Mouse (Mus musculus): ENCODE measurements around the gene Dlg5. TPM values are rescaled to one million over a fixed set of nuclear protein-coding genes. Genes with fewer than 3 reads are reported as not detected.

The Dlg5 gene
- polyA plus RNA-seq (2016; fragmentation: Nextera tagmentation; extraction: Ambion mirVana), result 17.7 and 21.9 TPM in 2 replicates

GRCm38 (mm10) chr14:24245177-24246081, at the start of gene Dlg5:
Dlg5 (minus strand) TSS chr14:24245920.
- H3K4me1 ChIP-seq, result peaks cover 13% of the 10 kb centered on the region
- under 1% methylated on average over 83 of the region's 98 CpGs for WGBS
- peak within 1 kb of the TSS; percentile 94 for H3K9ac ChIP-seq
- peak; percentile 88 for ATAC-seq (ENCODE audit: low FRiP score, low read depth)
- H3K36me3 ChIP-seq, result 0 out of 2 replicates have a peak, but pooled peaks cover 6% of the 10 kb centered on the region
- H3K4me2 ChIP-seq (replicated peaks), result peak within 1 kb of the TSS; percentile 93
- peak within 1 kb of the TSS; percentile 84 for H3K4me3 ChIP-seq
- no peaks in the 10 kb centered on the region for H3K9me3 ChIP-seq
- peak within 1 kb of the TSS; percentile 85 for H3K27ac ChIP-seq
- no peaks in the 10 kb centered on the region for H3K27me3 ChIP-seq (replicated peaks)

- no peaks in the 10 kb centered on the region for H3K27me3 ChIP-seq (replicated peaks)
Observed at GRCm38 (mm10) chr14:24293631-24294030, 47.9 kb upstream of the Dlg5 start.

GRCm38 (mm10) chr14:24292914-24293313, 47.2 kb upstream of the Dlg5 start, which contains the start of gene E330034G19Rik:
E330034G19Rik (plus strand) TSS chr14:24293214.
- Histone ChIP-seq H3K27me3 (replicated peaks) (no peaks in the 10 kb centered on the region), H3K9me3 (no peaks in the 10 kb centered on the region), H3K4me3 (no peak within 1 kb of the TSS), H3K27ac (no peak within 1 kb of the TSS), H3K4me1 (no peaks in the 10 kb centered on the region), H3K9ac (no peak within 1 kb of the TSS), H3K4me2 (replicated peaks) (no peak within 1 kb of the TSS), H3K36me3 (no peaks in the 10 kb centered on the region)
- no peak for ATAC-seq (ENCODE audit: low FRiP score, low read depth)
- WGBS, result 59% methylated on average over 3 of the region's 3 CpGs

More at GRCm38 (mm10) chr14:24293631-24294030, 47.9 kb upstream of the Dlg5 start:
- ATAC-seq (ENCODE audit: low FRiP score, low read depth), result no peak
- no peak overlapping the region for H3K4me2 ChIP-seq (replicated peaks)
- no peaks in the 10 kb centered on the region for H3K4me1 ChIP-seq
- H3K27ac ChIP-seq, result no peak overlapping the region
- 90% methylated on average over 5 of the region's 5 CpGs for WGBS
- no peak overlapping the region for H3K9ac ChIP-seq
- no peaks in the 10 kb centered on the region for H3K9me3 ChIP-seq
- H3K36me3 ChIP-seq, result no peaks in the 10 kb centered on the region
- H3K4me3 ChIP-seq, result no peak overlapping the region

- Histone ChIP-seq H3K27me3 (replicated peaks) (no peaks in the 10 kb centered on the region), H3K4me3 (no peak overlapping the region), H3K9me3 (no peaks in the 10 kb centered on the region), H3K27ac (no peak overlapping the region), H3K36me3 (no peaks in the 10 kb centered on the region), H3K4me2 (replicated peaks) (no peak overlapping the region), H3K4me1 (no peaks in the 10 kb centered on the region), H3K9ac (no peak overlapping the region)
- ATAC-seq (ENCODE audit: low FRiP score, low read depth), result no peak
Observed at GRCm38 (mm10) chr14:24290726-24291125, 45.0 kb upstream of the Dlg5 start.

- Histone ChIP-seq H3K27me3 (replicated peaks) (no peaks in the 10 kb centered on the region), H3K9me3 (no peaks in the 10 kb centered on the region), H3K4me3 (no peak overlapping the region), H3K9ac (no peak overlapping the region), H3K27ac (no peak overlapping the region), H3K4me1 (no peaks in the 10 kb centered on the region), H3K4me2 (replicated peaks) (no peak overlapping the region), H3K36me3 (no peaks in the 10 kb centered on the region)
- 74% methylated on average over 4 of the region's 4 CpGs for WGBS
- no peak for ATAC-seq (ENCODE audit: low FRiP score, low read depth)
Observed at GRCm38 (mm10) chr14:24286136-24286535, 40.4 kb upstream of the Dlg5 start.

- no peaks in the 10 kb centered on the region for H3K27me3 ChIP-seq (replicated peaks)
- no peak overlapping the region for H3K9ac ChIP-seq
- H3K36me3 ChIP-seq, result no peaks in the 10 kb centered on the region
- no peak for ATAC-seq (ENCODE audit: low FRiP score, low read depth)
- no peak overlapping the region for H3K27ac ChIP-seq
- no peaks in the 10 kb centered on the region for H3K9me3 ChIP-seq
- H3K4me2 ChIP-seq (replicated peaks), result no peak overlapping the region
- 80% methylated on average over 3 of the region's 3 CpGs for WGBS
- H3K4me1 ChIP-seq, result no peaks in the 10 kb centered on the region
- no peak overlapping the region for H3K4me3 ChIP-seq
Observed at GRCm38 (mm10) chr14:24282276-24282675, 36.6 kb upstream of the Dlg5 start.

GRCm38 (mm10) chr14:24281278-24281677, 35.6 kb upstream of the Dlg5 start:
- Histone ChIP-seq H3K4me2 (replicated peaks) (no peak overlapping the region), H3K36me3 (no peaks in the 10 kb centered on the region), H3K4me3 (no peak overlapping the region), H3K9ac (no peak overlapping the region), H3K27me3 (replicated peaks) (no peaks in the 10 kb centered on the region), H3K4me1 (no peaks in the 10 kb centered on the region), H3K27ac (no peak overlapping the region), H3K9me3 (no peaks in the 10 kb centered on the region)
- 69% methylated on average over 4 of the region's 4 CpGs for WGBS
- ATAC-seq (ENCODE audit: low FRiP score, low read depth), result no peak

- no peaks in the 10 kb centered on the region for H3K27me3 ChIP-seq (replicated peaks)
- H3K4me2 ChIP-seq (replicated peaks), result no peak overlapping the region
- no peaks in the 10 kb centered on the region for H3K4me1 ChIP-seq
- no peak for ATAC-seq (ENCODE audit: low FRiP score, low read depth)
- no peaks in the 10 kb centered on the region for H3K9me3 ChIP-seq
- 56% methylated on average over 2 of the region's 2 CpGs for WGBS
- no peak overlapping the region for H3K27ac ChIP-seq
- H3K9ac ChIP-seq, result no peak overlapping the region
- H3K4me3 ChIP-seq, result no peak overlapping the region
- no peaks in the 10 kb centered on the region for H3K36me3 ChIP-seq
Observed at GRCm38 (mm10) chr14:24275534-24275933, 29.8 kb upstream of the Dlg5 start.

- 56% methylated on average over 2 of the region's 2 CpGs for WGBS
- H3K36me3 ChIP-seq, result no peaks in the 10 kb centered on the region
- no peak overlapping the region for H3K27ac ChIP-seq
- no peak overlapping the region for H3K4me2 ChIP-seq (replicated peaks)
- peaks cover 4% of the 10 kb centered on the region; the same call in 1 of the 2 replicates for H3K4me1 ChIP-seq
- ATAC-seq (ENCODE audit: low FRiP score, low read depth), result no peak
- no peak overlapping the region for H3K4me3 ChIP-seq
- H3K9me3 ChIP-seq, result no peaks in the 10 kb centered on the region
- no peaks in the 10 kb centered on the region for H3K27me3 ChIP-seq (replicated peaks)
- no peak overlapping the region for H3K9ac ChIP-seq
Observed at GRCm38 (mm10) chr14:24273575-24273974, 27.9 kb upstream of the Dlg5 start.

GRCm38 (mm10) chr14:24269571-24269970, 23.9 kb upstream of the Dlg5 start:
- Histone ChIP-seq H3K4me3 (no peak overlapping the region), H3K36me3 (no peaks in the 10 kb centered on the region), H3K9ac (no peak overlapping the region), H3K9me3 (no peaks in the 10 kb centered on the region), H3K27me3 (replicated peaks) (no peaks in the 10 kb centered on the region), H3K4me2 (replicated peaks) (no peak overlapping the region), H3K27ac (no peak overlapping the region), H3K4me1 (peaks cover 4% of the 10 kb centered on the region; the same call in 1 of the 2 replicates)
- 62% methylated on average over 1 of the region's 1 CpGs for WGBS
- no peak for ATAC-seq (ENCODE audit: low FRiP score, low read depth)

- Histone ChIP-seq H3K27me3 (replicated peaks) (no peaks in the 10 kb centered on the region), H3K4me1 (peaks cover 22% of the 10 kb centered on the region), H3K27ac (peak overlapping the region; percentile 6; the same call in 1 of the 2 replicates), H3K9me3 (no peaks in the 10 kb centered on the region), H3K9ac (no peak overlapping the region), H3K36me3 (no peaks in the 10 kb centered on the region), H3K4me3 (no peak overlapping the region), H3K4me2 (replicated peaks) (peak overlapping the region; percentile 20)
- peak; percentile 90 for ATAC-seq (ENCODE audit: low FRiP score, low read depth)
- 36% methylated on average over 2 of the region's 2 CpGs for WGBS
Observed at GRCm38 (mm10) chr14:24262915-24263314, 17.2 kb upstream of the Dlg5 start.

- no peaks in the 10 kb centered on the region for H3K9me3 ChIP-seq
- no peak overlapping the region for H3K4me3 ChIP-seq
- H3K36me3 ChIP-seq, result no peaks in the 10 kb centered on the region
- peak overlapping the region; percentile 20; the same call in 1 of the 2 replicates for H3K4me2 ChIP-seq (replicated peaks)
- no peak for ATAC-seq (ENCODE audit: low FRiP score, low read depth)
- peaks cover 22% of the 10 kb centered on the region for H3K4me1 ChIP-seq
- WGBS, result 65% methylated on average over 6 of the region's 6 CpGs
- no peaks in the 10 kb centered on the region for H3K27me3 ChIP-seq (replicated peaks)
- H3K27ac ChIP-seq, result peak overlapping the region; percentile 23; the same call in 1 of the 2 replicates
- H3K9ac ChIP-seq, result no peak overlapping the region
Observed at GRCm38 (mm10) chr14:24262382-24262781, 16.7 kb upstream of the Dlg5 start.

Measured in neural tube, embryonic 12.5 days (tissue).